Mouse (Mus musculus) hindbrain, postnatal 0 days (tissue): Measurements from ENCODE around the gene 2310011J03Rik. TPM values are rescaled to one million over a fixed set of nuclear protein-coding genes. Genes with fewer than 3 reads are reported as not detected.
A peak's percentile ranks its signal among the peaks of the same experiment; 100 is the strongest.

Source experiments
- ATAC-seq: fragments of 200-750 bp; cut with Nextera tagmentation; 2 replicates; pipeline ENCODE4 v1.8.0; 2017; ENCODE audit warnings: mild to moderate bottlenecking, moderate TSS enrichment, moderate library complexity
- DNase-seq: peaks from one replicate; pipeline ENCODE4 v3.0.0-alpha.2; 2015; ENCODE audit warnings: low spot score
- H3K27ac ChIP-seq: fragments of 300-500 bp; sonication (generic); 2 replicates; pipeline ENCODE4 v1.5.1; 2014; ENCODE audit warnings: mild to moderate bottlenecking
- H3K27me3 ChIP-seq: fragments of 300-500 bp; sonication (generic); 2 replicates; pipeline ENCODE4 v1.6.1; 2014; ENCODE audit warnings: low read length, mixed read lengths; ENCODE audit not compliant: insufficient read depth
- H3K36me3 ChIP-seq: fragments of 300-500 bp; sonication (generic); 2 replicates; pipeline ENCODE4 v1.6.1; 2014; ENCODE audit warnings: low read length, mixed read lengths; ENCODE audit not compliant: insufficient read depth
- H3K4me1 ChIP-seq: fragments of 300-500 bp; sonication (generic); 2 replicates; pipeline ENCODE4 v1.6.1; 2014; ENCODE audit warnings: antibody characterized with exemption, low read length, mixed read lengths; ENCODE audit not compliant: insufficient read depth
- H3K4me2 ChIP-seq: fragments of 300-500 bp; sonication (generic); 2 replicates; pipeline ENCODE4 v1.6.1; 2014; ENCODE audit warnings: low read depth, mild to moderate bottlenecking, low read length, moderate library complexity, mixed read lengths
- H3K4me3 ChIP-seq: fragments of 300-500 bp; sonication (generic); 2 replicates; pipeline ENCODE4 v1.5.1; 2014; ENCODE audit warnings: low read length
- H3K9ac ChIP-seq: fragments of 300-500 bp; sonication (generic); replicated peaks from 2 replicates; pipeline ENCODE4 v1.6.1; 2014; ENCODE audit warnings: mild to moderate bottlenecking, low read length, moderate library complexity, mixed read lengths
- H3K9me3 ChIP-seq: fragments of 300-500 bp; sonication (generic); 2 replicates; pipeline ENCODE4 v1.6.1; 2016; ENCODE audit warnings: low read length, mixed read lengths
- CTCF ChIP-seq: IDR thresholded peaks from 2 replicates; pipeline ENCODE4 v1.5.1; 2016; ENCODE audit warnings: antibody characterized with exemption, control low read depth, low read depth
- WGBS: fragments of 180-500 bp; shearing (Covaris S2); extraction: QIAGEN DNeasy Blood & Tissue Kit; methylation state at CpG from one replicate; pipeline ENCODE4 v1.1.7; 2014; 5-methylcytosine and 5-hydroxymethylcytosine counted together
- polyA plus RNA-seq: library from polyadenylated mRNA; unstranded; fragments of >200 nt; fragmentation: Nextera tagmentation; extraction: Ambion mirVana; gene quantifications from 2 replicates; pipeline ENCODE4 v1.2.1, GENCODE M21; 2015
- total RNA-seq: library from RNA; depleted of rRNA; stranded (reverse); fragments of >200 nt; gene quantifications from 2 replicates; pipeline ENCODE4 v1.2.3, GENCODE M21; 2014

The 2310011J03Rik gene
- total and polyA plus RNA-seq, 2 experiments from 2014 or later: 35.7 to 36.0 TPM

DNA sequence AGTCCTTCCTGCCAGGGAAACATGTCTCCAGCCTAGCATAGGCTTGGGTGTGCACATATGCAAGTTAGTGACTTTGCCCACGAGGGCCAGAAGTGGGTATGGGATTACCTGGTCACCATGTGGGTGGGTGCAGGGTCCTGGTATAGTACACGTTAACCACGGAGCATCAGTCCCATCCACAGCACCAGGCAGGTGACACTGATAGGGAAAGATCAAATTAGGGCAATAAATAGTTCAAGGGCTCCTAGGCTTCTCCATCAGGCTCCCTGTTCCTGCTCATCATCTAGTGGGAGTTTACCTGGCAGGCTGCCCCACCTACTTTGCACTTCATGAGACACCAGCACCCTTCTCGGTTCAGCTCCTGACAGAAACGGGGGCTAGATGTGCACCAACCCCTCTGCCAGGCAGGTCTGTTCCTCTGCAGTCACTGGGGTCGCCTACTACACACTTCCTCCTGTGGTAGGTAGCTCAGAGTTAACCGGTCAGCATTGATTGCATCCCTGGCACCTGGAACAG, 25.5 kb downstream of the 2310011J03Rik start:
- no peak for ATAC-seq
- H3K9me3 ChIP-seq: no peaks in the 10 kb centered on the region
- H3K27ac ChIP-seq: peak overlapping the region; percentile 99
- H3K36me3 ChIP-seq: peaks cover 10% of the 10 kb centered on the region; the same call in 1 of the 2 replicates
- 45% methylated on average over 7 of the region's 7 CpGs for WGBS
- no peak overlapping the region for H3K4me3 ChIP-seq
- no peak overlapping the region for H3K9ac ChIP-seq
- TF ChIP-seq CTCF: no peak
- peaks cover 31% of the 10 kb centered on the region for H3K4me1 ChIP-seq
- no peak overlapping the region for H3K4me2 ChIP-seq
- no peaks in the 10 kb centered on the region for H3K27me3 ChIP-seq
- DNase-seq: no peak

DNA sequence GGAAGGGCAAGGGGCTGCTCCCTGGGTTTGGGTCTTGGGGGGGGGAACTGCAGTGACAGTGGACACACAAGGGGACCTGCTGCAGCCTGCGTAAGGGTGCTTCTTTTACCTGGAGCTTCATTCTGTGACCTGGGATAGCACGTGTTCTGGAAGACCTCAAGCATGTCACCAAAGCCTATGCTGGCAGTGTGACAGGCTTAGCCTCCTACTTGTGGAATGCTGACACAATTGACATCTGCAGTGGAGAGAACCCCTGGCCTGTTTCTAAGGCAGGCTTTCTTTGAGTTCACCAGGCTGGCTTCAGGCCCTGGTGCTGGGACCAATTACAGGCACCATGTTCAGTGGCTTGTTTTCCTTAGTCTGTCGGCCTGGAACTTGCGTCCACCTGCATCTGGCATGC, 26.0 kb downstream of the 2310011J03Rik start:
- Histone ChIP-seq H3K4me2 (no peak overlapping the region), H3K27me3 (no peaks in the 10 kb centered on the region), H3K27ac (0 out of 2 replicates have a peak overlapping the region, but pooled peaks have one; percentile 6), H3K36me3 (peaks cover 10% of the 10 kb centered on the region; the same call in 1 of the 2 replicates), H3K9me3 (no peaks in the 10 kb centered on the region), H3K4me3 (no peak overlapping the region), H3K4me1 (peaks cover 31% of the 10 kb centered on the region), H3K9ac (peak overlapping the region; percentile 4; the same call in 1 of the 2 replicates)
- DNase-seq (no peak), ATAC-seq (no peak)
- no peak for TF ChIP-seq CTCF
- 70% methylated on average over 4 of the region's 4 CpGs for WGBS

DNA sequence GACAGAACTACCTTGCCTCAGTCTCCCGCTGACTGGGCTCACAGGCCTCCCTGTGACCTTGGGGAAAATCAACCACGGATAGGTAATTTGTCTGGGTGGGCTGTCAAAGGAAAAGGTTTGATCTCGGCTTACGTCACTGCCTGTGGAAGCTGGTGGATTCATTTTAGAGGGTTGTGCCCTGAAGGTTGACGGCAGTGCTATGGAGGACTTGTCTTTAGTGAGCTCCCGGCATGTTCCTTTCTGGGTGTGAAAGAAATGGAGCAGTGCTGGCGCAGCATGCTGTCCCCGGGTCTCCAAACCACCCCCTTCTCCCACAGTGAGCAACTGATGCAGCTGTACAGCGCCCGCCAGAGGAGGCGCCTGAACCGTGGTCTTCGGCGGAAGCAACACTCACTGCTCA, 27.0 kb downstream of the 2310011J03Rik start:
- peak overlapping the region; percentile 96 for H3K27ac ChIP-seq
- peak overlapping the region; percentile 94 for H3K9ac ChIP-seq
- peaks cover 29% of the 10 kb centered on the region for H3K4me1 ChIP-seq
- ATAC-seq: no peak
- TF ChIP-seq CTCF: peak; percentile 20; the same call in 1 of the 2 replicates
- 20% methylated on average over 14 of the region's 14 CpGs for WGBS
- peak overlapping the region; percentile 67 for H3K4me3 ChIP-seq
- DNase-seq: no peak
- peak overlapping the region; percentile 95 for H3K4me2 ChIP-seq
- H3K36me3 ChIP-seq: peaks cover 11% of the 10 kb centered on the region; the same call in 1 of the 2 replicates
- H3K9me3 ChIP-seq: no peaks in the 10 kb centered on the region
- no peaks in the 10 kb centered on the region for H3K27me3 ChIP-seq

DNA sequence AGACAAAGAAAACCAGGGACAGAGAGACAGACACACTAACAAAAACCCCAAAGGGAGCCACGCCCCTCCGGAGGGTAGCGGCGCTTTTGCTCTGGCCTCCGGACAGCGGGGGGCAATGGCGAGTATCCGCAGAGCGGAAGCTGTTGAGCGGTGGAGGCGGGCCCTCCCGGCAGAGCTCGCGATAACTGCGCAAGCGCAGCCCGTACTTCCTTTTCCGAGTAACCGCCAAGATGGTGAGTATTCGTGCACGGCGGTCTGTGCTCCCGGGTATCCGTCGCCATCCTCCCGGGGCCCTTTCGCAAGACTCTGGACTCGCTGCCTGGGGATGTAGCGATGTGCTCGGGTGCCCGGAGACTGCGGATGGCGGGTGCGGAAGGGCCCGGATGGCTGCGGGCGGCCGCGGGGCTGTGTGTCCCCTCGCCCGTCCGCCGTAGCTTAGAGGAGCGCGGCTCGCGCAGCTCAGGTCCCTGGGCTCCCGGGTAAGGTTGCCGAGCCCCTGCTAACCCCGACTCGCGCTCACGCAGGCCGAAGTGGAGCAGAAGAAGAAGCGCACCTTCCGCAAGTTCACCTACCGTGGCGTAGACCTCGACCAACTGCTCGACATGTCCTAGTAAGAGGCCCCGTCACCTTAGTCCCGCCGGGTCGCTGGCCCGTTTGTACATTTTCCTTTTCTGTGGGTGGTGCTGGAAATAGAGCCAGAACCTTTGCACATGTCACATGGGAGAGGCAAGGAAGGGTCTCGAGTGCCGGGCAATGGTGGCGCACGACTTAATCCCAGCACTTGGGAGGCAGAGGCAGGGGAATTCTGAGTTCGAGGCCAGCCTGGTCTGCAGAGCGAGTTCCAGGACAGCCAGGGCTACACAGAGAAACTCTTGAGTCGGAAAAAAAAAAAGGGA, 27.8 kb downstream of the 2310011J03Rik start, which contains the start of gene Rps15:
TSS of gene Rps15 (plus strand) at position 203 of the 896 bp plus-strand sequence.
- ATAC-seq (peak; percentile 83), DNase-seq (peak; percentile 99)
- peaks cover 20% of the 10 kb centered on the region for H3K4me1 ChIP-seq
- peak within 1 kb of the TSS; percentile 67 for H3K4me3 ChIP-seq
- peaks cover 15% of the 10 kb centered on the region; the same call in 1 of the 2 replicates for H3K36me3 ChIP-seq
- no peaks in the 10 kb centered on the region for H3K27me3 ChIP-seq
- peak within 1 kb of the TSS; percentile 96 for H3K27ac ChIP-seq
- peak within 1 kb of the TSS; percentile 95 for H3K4me2 ChIP-seq
- WGBS: under 1% methylated on average over 68 of the region's 72 CpGs
- no peaks in the 10 kb centered on the region for H3K9me3 ChIP-seq
- peak; percentile 68 for TF ChIP-seq CTCF
- peak within 1 kb of the TSS; percentile 94 for H3K9ac ChIP-seq

DNA sequence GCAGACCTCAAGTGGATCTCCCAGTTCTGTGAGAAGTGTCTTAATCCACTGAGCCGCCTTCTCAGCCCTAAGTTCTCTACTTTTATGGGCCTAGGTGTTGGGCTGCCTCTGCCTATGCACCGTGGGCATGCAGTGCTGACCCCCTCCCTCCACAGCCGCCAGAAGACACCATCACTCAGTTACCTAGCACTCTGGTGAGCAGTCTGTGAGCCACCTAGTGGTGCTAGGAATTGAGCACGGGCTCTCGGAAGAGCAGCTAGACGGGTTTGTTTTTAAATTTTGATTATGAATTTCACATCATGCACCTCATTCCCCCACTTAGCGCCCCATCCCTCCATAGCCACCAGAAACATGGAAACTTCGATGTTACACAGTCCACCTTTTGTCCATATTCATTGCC, 31.7 kb downstream of the 2310011J03Rik start:
- 59% methylated on average over 8 of the region's 8 CpGs for WGBS
- no peaks in the 10 kb centered on the region for H3K27me3 ChIP-seq
- no peak overlapping the region for H3K9ac ChIP-seq
- DNase-seq (no peak), ATAC-seq (no peak)
- no peaks in the 10 kb centered on the region for H3K9me3 ChIP-seq
- H3K4me3 ChIP-seq: no peak overlapping the region
- peak; percentile 47 for TF ChIP-seq CTCF
- no peak overlapping the region for H3K27ac ChIP-seq
- H3K36me3 ChIP-seq: peaks cover 21% of the 10 kb centered on the region
- H3K4me2 ChIP-seq: no peak overlapping the region
- H3K4me1 ChIP-seq: 0 out of 2 replicates have a peak, but pooled peaks cover 3% of the 10 kb centered on the region

DNA sequence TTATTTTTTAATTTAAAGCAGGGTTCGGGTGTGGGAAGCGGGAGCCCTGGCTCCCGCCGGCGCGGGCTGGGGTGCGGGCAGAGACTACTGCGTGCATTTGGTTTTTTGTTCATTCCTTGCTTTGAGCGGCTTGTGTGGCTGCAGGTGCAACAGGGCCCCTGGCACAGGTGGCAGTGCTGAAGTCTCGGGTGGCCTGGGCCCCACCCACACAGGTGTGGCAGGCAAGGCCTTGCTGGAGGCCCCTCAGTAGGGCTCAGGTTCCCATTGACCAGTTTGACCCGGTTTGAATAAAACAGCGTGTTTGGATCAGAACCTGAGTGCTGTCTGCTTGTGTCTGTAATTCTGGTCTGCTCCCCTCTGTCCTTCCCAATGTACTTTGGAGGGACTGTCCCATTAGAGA, 32.2 kb downstream of the 2310011J03Rik start:
- Histone ChIP-seq H3K36me3 (peaks cover 26% of the 10 kb centered on the region), H3K27ac (no peak overlapping the region), H3K4me1 (no peaks in the 10 kb centered on the region), H3K4me3 (no peak overlapping the region), H3K9ac (no peak overlapping the region), H3K9me3 (no peaks in the 10 kb centered on the region), H3K4me2 (no peak overlapping the region), H3K27me3 (no peaks in the 10 kb centered on the region)
- no peak for ATAC-seq
- WGBS: 93% methylated on average over 12 of the region's 12 CpGs
- DNase-seq: no peak
- TF ChIP-seq CTCF: no peak
